Mouse (Mus musculus): Measurements from ENCODE around the gene Ankrd65. TPM values are rescaled to one million over a fixed set of nuclear protein-coding genes. Genes with fewer than 3 reads are reported as not detected.

Ankrd65 gene
- polyA plus RNA-seq (2017; shearing (Covaris generic)), result 1 to 10 TPM in 1 of 2 experiments, not detected in 1; 2.5 TPM

GRCm38 (mm10) chr4:155790021-155790489 is at the start of gene Ankrd65:
Gene Ankrd65 (plus strand): TSS chr4:155790439.

GRCm38 (mm10) chr4:155760613-155761355 is 29.5 kb upstream of the Ankrd65 start, which contains the start of gene Atad3a:
Gene Atad3a (minus strand): TSS chr4:155761093.

GRCm38 (mm10) chr4:155774280-155774754 is 15.9 kb upstream of the Ankrd65 start, which contains the start of gene Vwa1:
Gene Vwa1 (minus strand): TSS chr4:155774698.

GRCm38 (mm10) chr4:155785819-155786218 is 4.4 kb upstream of the Ankrd65 start, which contains the start of gene Tmem88b:
Gene Tmem88b (minus strand): TSS chr4:155785874.

GRCm38 (mm10) chr4:155802741-155803339 is 12.6 kb downstream of the Ankrd65 start, which contains the start of gene Mrpl20:
Gene Mrpl20 (plus strand): TSS chr4:155802878.

GRCm38 (mm10) chr4:155811929-155812664 is 21.9 kb downstream of the Ankrd65 start, which contains the start of gene Ccnl2:
Gene Ccnl2 (plus strand): TSS chr4:155812489.

GRCm38 (mm10) chr4:155831205-155831766 is 41.0 kb downstream of the Ankrd65 start, which contains the start of gene Aurkaip1:
Gene Aurkaip1 (plus strand): TSS chr4:155831272.

GRCm38 (mm10) chr4:155839483-155839910 is 49.3 kb downstream of the Ankrd65 start, which contains the start of gene Mxra8:
Gene Mxra8 (plus strand): TSS chr4:155839680.

GRCm38 (mm10) chr4:155846871-155847578 is 56.8 kb downstream of the Ankrd65 start, which contains the start of gene Dvl1:
Gene Dvl1 (plus strand): TSS chr4:155847402.

Other genes starting within 250 kb of the Ankrd65 start
- gene Nadk, start 228.1 kb upstream of the Ankrd65 start, polyA plus RNA-seq (2017; shearing (Covaris generic)), result 100 to 1,000 TPM; 129 to 132 TPM
- 10 to 100 TPM in 1 of 2 experiments, 1 to 10 TPM in 1; 9.9 to 12.0 TPM for gene Slc35e2, start 189.0 kb upstream of the Ankrd65 start, polyA plus RNA-seq (2017; shearing (Covaris generic))
- gene Cdk11b, start 165.6 kb upstream of the Ankrd65 start, polyA plus RNA-seq (2017; shearing (Covaris generic)), result 100 to 1,000 TPM; 137 to 173 TPM
- gene Gm10563, start 145.0 kb upstream of the Ankrd65 start, polyA plus RNA-seq (2017; shearing (Covaris generic)), result not detected
- under 1 TPM; 0.71 to 0.90 TPM for gene Mmp23, start 137.1 kb upstream of the Ankrd65 start, polyA plus RNA-seq (2017; shearing (Covaris generic))
- 10 to 100 TPM; 42.2 to 82.6 TPM for gene Mib2, start 121.2 kb upstream of the Ankrd65 start, polyA plus RNA-seq (2017; shearing (Covaris generic))
- 10 to 100 TPM; 11.3 to 18.9 TPM for gene Fndc10, start 96.1 kb upstream of the Ankrd65 start, polyA plus RNA-seq (2017; shearing (Covaris generic))
- 100 to 1,000 TPM; 152 to 154 TPM for gene Ssu72, start 85.6 kb upstream of the Ankrd65 start, polyA plus RNA-seq (2017; shearing (Covaris generic))
- under 1 TPM; 0.84 to 0.94 TPM for gene Tmem240, start 55.6 kb upstream of the Ankrd65 start, polyA plus RNA-seq (2017; shearing (Covaris generic))
- 10 to 100 TPM; 70.7 to 72.2 TPM for gene Atad3a, start 29.3 kb upstream of the Ankrd65 start, polyA plus RNA-seq (2017; shearing (Covaris generic))
- 1 to 10 TPM in 1 of 2 experiments, under 1 TPM in 1; 0.25 to 2.2 TPM for gene Vwa1, start 15.7 kb upstream of the Ankrd65 start, polyA plus RNA-seq (2017; shearing (Covaris generic))
- gene Tmem88b, start 4.6 kb upstream of the Ankrd65 start, polyA plus RNA-seq (2017; shearing (Covaris generic)), result under 1 TPM in 1 of 2 experiments, not detected in 1; 0.05 TPM
- 100 to 1,000 TPM; 104 to 112 TPM for gene Mrpl20, start 12.4 kb downstream of the Ankrd65 start, polyA plus RNA-seq (2017; shearing (Covaris generic))
- gene Ccnl2, start 22.1 kb downstream of the Ankrd65 start, polyA plus RNA-seq (2017; shearing (Covaris generic)), result 100 to 1,000 TPM; 255 to 303 TPM
- 100 to 1,000 TPM; 176 to 179 TPM for gene Aurkaip1, start 40.8 kb downstream of the Ankrd65 start, polyA plus RNA-seq (2017; shearing (Covaris generic))
- 10 to 100 TPM in 1 of 2 experiments, 1 to 10 TPM in 1; 2.9 to 10.7 TPM for gene Mxra8, start 49.2 kb downstream of the Ankrd65 start, polyA plus RNA-seq (2017; shearing (Covaris generic))
- gene Dvl1, start 57.0 kb downstream of the Ankrd65 start, polyA plus RNA-seq (2017; shearing (Covaris generic)), result 10 to 100 TPM; 59.9 to 70.5 TPM
- under 1 TPM; 0.62 to 0.66 TPM for gene Tas1r3, start 72.9 kb downstream of the Ankrd65 start, polyA plus RNA-seq (2017; shearing (Covaris generic))
- 10 to 100 TPM; 13.5 to 14.5 TPM for gene Cptp, start 79.0 kb downstream of the Ankrd65 start, polyA plus RNA-seq (2017; shearing (Covaris generic))
- 100 to 1,000 TPM; 104 to 139 TPM for gene Ints11, start 79.1 kb downstream of the Ankrd65 start, polyA plus RNA-seq (2017; shearing (Covaris generic))
- gene Pusl1, start 101.3 kb downstream of the Ankrd65 start, polyA plus RNA-seq (2017; shearing (Covaris generic)), result 10 to 100 TPM; 32.2 to 57.2 TPM
- gene Acap3, start 101.4 kb downstream of the Ankrd65 start, polyA plus RNA-seq (2017; shearing (Covaris generic)), result 10 to 100 TPM; 17.8 to 23.6 TPM
- 100 to 1,000 TPM; 125 to 168 TPM for gene Ube2j2, start 153.4 kb downstream of the Ankrd65 start, polyA plus RNA-seq (2017; shearing (Covaris generic))
- 10 to 100 TPM in 1 of 2 experiments, 1 to 10 TPM in 1; 6.2 to 22.9 TPM for gene C1qtnf12, start 171.9 kb downstream of the Ankrd65 start, polyA plus RNA-seq (2017; shearing (Covaris generic))
- 10 to 100 TPM; 10.8 to 17.6 TPM for gene B3galt6, start 202.2 kb downstream of the Ankrd65 start, polyA plus RNA-seq (2017; shearing (Covaris generic))
- 100 to 1,000 TPM; 475 to 560 TPM for gene Sdf4, start 202.4 kb downstream of the Ankrd65 start, polyA plus RNA-seq (2017; shearing (Covaris generic))
- gene Tnfrsf4, start 223.4 kb downstream of the Ankrd65 start, polyA plus RNA-seq (2017; shearing (Covaris generic)), result 1,000 to 10,000 TPM in 1 of 2 experiments, 100 to 1,000 TPM in 1; 285 to 1,118 TPM
- 100 to 1,000 TPM; 452 to 977 TPM for gene Tnfrsf18, start 235.7 kb downstream of the Ankrd65 start, polyA plus RNA-seq (2017; shearing (Covaris generic))

Data from inflammation-experienced regulatory T-cells (primary cell).